Mouse (Mus musculus): ENCODE measurements at regions not wholly inside any gene's neighbourhood (a gene's known extent, or its start where the extent isn't known, plus 50 kb on each side); places are given as distances from the start of the nearest gene placed in this dataset.

GRCm38 (mm10) chr16:55532686-55533085 lies 234.9 kb upstream of the Zpld1 start:
- TF ChIP-seq POLR2A (IDR thresholded peaks at IDR 0.05; ENCODE audit: insufficient read depth, low read depth, low read length): no peak
- TF ChIP-seq CTCF (IDR thresholded peaks at IDR 0.05; ENCODE audit: insufficient read depth, low read depth, low read length): no peak

Measured in olfactory bulb, adult 2 months (tissue).